Mouse (Mus musculus): ENCODE data around the gene Fry.

DNA sequence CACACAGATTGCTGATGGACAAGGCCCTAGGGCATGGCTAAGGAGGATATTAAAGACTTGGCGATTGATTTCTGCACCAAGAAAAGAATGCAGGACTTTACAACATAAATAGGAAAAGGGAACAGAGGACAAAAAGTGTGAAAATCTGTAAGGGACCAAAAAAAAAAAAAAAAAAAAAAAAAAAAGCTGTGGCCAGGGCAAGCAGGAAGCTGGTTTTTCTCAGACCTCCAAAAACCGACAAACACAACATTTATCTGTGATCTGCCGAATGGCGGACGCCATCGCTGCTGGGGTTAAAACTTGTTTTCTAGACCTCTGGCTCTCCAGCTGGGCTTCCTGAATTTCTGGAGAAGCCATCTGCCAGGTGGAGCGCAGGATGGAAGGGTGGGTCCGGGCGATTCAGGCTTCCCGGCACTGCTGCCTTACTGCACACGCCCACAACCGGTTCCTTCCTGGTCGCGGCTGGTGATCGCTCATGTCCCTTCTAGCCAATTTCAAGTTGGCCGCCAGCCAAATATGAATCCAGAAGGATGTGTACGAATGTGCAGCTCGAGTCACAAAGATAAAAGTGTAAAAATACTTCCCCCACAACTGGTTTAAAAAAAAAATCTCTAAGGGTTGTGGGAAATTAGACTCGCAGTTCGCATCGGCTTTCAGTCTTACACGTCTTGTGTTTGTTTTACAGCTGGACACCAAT is 77.2 kb downstream of the Fry start:
- TF ChIP-seq CTCF (IDR thresholded peaks at IDR 0.05; ENCODE audit: extremely low read depth, insufficient read depth, low read length) (no peak), POLR2A (IDR thresholded peaks at IDR 0.05; ENCODE audit: extremely low read depth, insufficient read depth, low read length) (no peak)
